Mouse (Mus musculus) Patski (cell line): ENCODE measurements around the gene Gm21887. TPM values are rescaled to one million over a fixed set of nuclear protein-coding genes. Genes with fewer than 3 reads are reported as not detected.
A peak's percentile ranks its signal among the peaks of the same experiment; 100 is the strongest.
"Not testable (repeated sequence)": the region's sequence is repeated elsewhere in the genome, so short reads cannot be mapped to it uniquely, and the experiment has no call there.

Experiments
- ATAC-seq: fragments of 100-300 bp; one replicate; pipeline ENCODE4 v1.8.0; 2021
- CTCF ChIA-PET: fragments of 350-600 bp; sonication (Branson Sonifier 250); formaldehyde crosslinking; loops from one replicate; lab custom pipeline; 2022; ENCODE audit warnings: inconsistent platforms; lab: Charles Lee
- POLR2A ChIA-PET: fragments of 350-600 bp; sonication (Branson Sonifier 250); formaldehyde crosslinking; loops from one replicate; lab custom pipeline; 2022; ENCODE audit warnings: antibody characterized with exemption, inconsistent platforms; lab: Charles Lee
- DNase-seq: peaks from one replicate; pipeline ENCODE4 v3.0.0-alpha.2; 2011; ENCODE audit warnings: low read depth, low spot score
- H3K27me3 ChIP-seq: fragments of 371-371 bp; one replicate; pipeline ENCODE4 v1.5.1; 2021
- in situ Hi-C: fragments of 300-500 bp; cut with MboI; formaldehyde crosslinking; loops from 3 replicates; pipeline ENCODE4 v1.11.1; 2018; ENCODE audit warnings: low pct_unique_long_range_greater_than_20kb, mixed read lengths
- polyA plus RNA-seq: library from polyadenylated mRNA; unstranded; gene quantifications from one replicate; pipeline ENCODE4 v1.2.3, GENCODE M21; 2021

The Gm21887 gene
- polyA plus RNA-seq, 1 experiment from 2014 or later = 110 TPM

- DNase-seq, CTCF ChIA-PET, in situ Hi-C loops, ATAC-seq, H3K27me3 ChIP-seq, POLR2A ChIA-PET: not testable (repeated sequence)
These were observed 20.8 kb upstream of the Gm21887 start for GRCm38 (mm10) chrX:169988571-169989218.

- in situ Hi-C loops, ATAC-seq, H3K27me3 ChIP-seq, POLR2A ChIA-PET, DNase-seq, CTCF ChIA-PET: not testable (repeated sequence)
These were observed 20.3 kb upstream of the Gm21887 start for GRCm38 (mm10) chrX:169989219-169989595.

GRCm38 (mm10) chrX:169989691-169990631 is 19.5 kb upstream of the Gm21887 start:
- POLR2A ChIA-PET, H3K27me3 ChIP-seq, DNase-seq, in situ Hi-C loops, ATAC-seq, CTCF ChIA-PET: not testable (repeated sequence)

GRCm38 (mm10) chrX:169991128-169991873 is 18.2 kb upstream of the Gm21887 start:
- POLR2A ChIA-PET = not testable (repeated sequence)

GRCm38 (mm10) chrX:169992086-169992930 is 17.2 kb upstream of the Gm21887 start:
- in situ Hi-C loops, DNase-seq, ATAC-seq, H3K27me3 ChIP-seq, CTCF ChIA-PET, POLR2A ChIA-PET: not testable (repeated sequence)

More at GRCm38 (mm10) chrX:169991128-169991873, 18.2 kb upstream of the Gm21887 start:
- CTCF ChIA-PET, in situ Hi-C loops, H3K27me3 ChIP-seq: not testable (repeated sequence)
- ATAC-seq = peak; percentile 96
- DNase-seq = peak; percentile 100

GRCm38 (mm10) chrX:169992951-169993547 is 16.4 kb upstream of the Gm21887 start:
- in situ Hi-C loops, CTCF ChIA-PET, POLR2A ChIA-PET: not testable (repeated sequence)

GRCm38 (mm10) chrX:169994011-169994865 is 15.2 kb upstream of the Gm21887 start:
- in situ Hi-C loops, DNase-seq, CTCF ChIA-PET, POLR2A ChIA-PET, ATAC-seq, H3K27me3 ChIP-seq: not testable (repeated sequence)

More at GRCm38 (mm10) chrX:169992951-169993547, 16.4 kb upstream of the Gm21887 start:
- not testable (repeated sequence) for H3K27me3 ChIP-seq, ATAC-seq, DNase-seq

- POLR2A ChIA-PET, ATAC-seq, H3K27me3 ChIP-seq, in situ Hi-C loops, CTCF ChIA-PET, DNase-seq: not testable (repeated sequence)
These were observed 14.4 kb upstream of the Gm21887 start for GRCm38 (mm10) chrX:169994866-169995711.

- DNase-seq, ATAC-seq, CTCF ChIA-PET: not testable (repeated sequence)
These were observed 13.4 kb upstream of the Gm21887 start for GRCm38 (mm10) chrX:169995909-169996521.

GRCm38 (mm10) chrX:169996926-169997325 is 12.5 kb upstream of the Gm21887 start:
- POLR2A ChIA-PET, CTCF ChIA-PET, H3K27me3 ChIP-seq, in situ Hi-C loops, DNase-seq: not testable (repeated sequence)
- ATAC-seq = peak; percentile 2

More at GRCm38 (mm10) chrX:169995909-169996521, 13.4 kb upstream of the Gm21887 start:
- POLR2A ChIA-PET, in situ Hi-C loops, H3K27me3 ChIP-seq: not testable (repeated sequence)

- DNase-seq, POLR2A ChIA-PET, H3K27me3 ChIP-seq, in situ Hi-C loops, CTCF ChIA-PET: not testable (repeated sequence)
- ATAC-seq = peak; percentile 1
These were observed 12.0 kb upstream of the Gm21887 start for GRCm38 (mm10) chrX:169997456-169997853.
